Mouse (Mus musculus): Measurements from ENCODE around the gene Tmem72.

The Tmem72 gene

GRCm38 (mm10) chr6:116677321-116677720 is 39.4 kb downstream of the Tmem72 start:
- no peak for DNase-seq

GRCm38 (mm10) chr6:116676355-116676913 is 40.3 kb downstream of the Tmem72 start:
- DNase-seq = no peak

- DNase-seq = no peak
Observed at GRCm38 (mm10) chr6:116674283-116674886, 42.3 kb downstream of the Tmem72 start.

- DNase-seq = peak; percentile 70
Observed at GRCm38 (mm10) chr6:116673471-116674282, 43.0 kb downstream of the Tmem72 start, which contains the start of gene Rassf4. TSS of gene Rassf4 (minus strand) at chr6:116673952.

GRCm38 (mm10) chr6:116672349-116672748 is 44.4 kb downstream of the Tmem72 start:
- DNase-seq = no peak

GRCm38 (mm10) chr6:116671768-116672167 is 44.9 kb downstream of the Tmem72 start:
- DNase-seq = no peak

- DNase-seq = no peak
Observed at GRCm38 (mm10) chr6:116671031-116671430, 45.7 kb downstream of the Tmem72 start.

- DNase-seq = no peak
Observed at GRCm38 (mm10) chr6:116670144-116670543, 46.6 kb downstream of the Tmem72 start.

- DNase-seq = no peak
Observed at GRCm38 (mm10) chr6:116668682-116669470, 47.8 kb downstream of the Tmem72 start.

GRCm38 (mm10) chr6:116667382-116667781 is 49.3 kb downstream of the Tmem72 start:
- no peak for DNase-seq

- DNase-seq = no peak
Observed at GRCm38 (mm10) chr6:116666892-116667291, 49.8 kb downstream of the Tmem72 start.

GRCm38 (mm10) chr6:116666085-116666750 is 50.5 kb downstream of the Tmem72 start:
- DNase-seq = no peak

- DNase-seq = no peak
Observed at GRCm38 (mm10) chr6:116664830-116665229, 51.9 kb downstream of the Tmem72 start.

- DNase-seq = no peak
Observed at GRCm38 (mm10) chr6:116664031-116664430, 52.7 kb downstream of the Tmem72 start.

GRCm38 (mm10) chr6:116663364-116663763 is 53.3 kb downstream of the Tmem72 start:
- no peak for DNase-seq

- no peak for DNase-seq
Observed at GRCm38 (mm10) chr6:116653684-116654454, 62.8 kb downstream of the Tmem72 start.

- DNase-seq = no peak
Observed at GRCm38 (mm10) chr6:116653191-116653590, 63.5 kb downstream of the Tmem72 start.

- peak; percentile 59 for DNase-seq
Observed at GRCm38 (mm10) chr6:116651437-116652118, 65.1 kb downstream of the Tmem72 start.

GRCm38 (mm10) chr6:116650406-116650805 is 66.3 kb downstream of the Tmem72 start, which contains the start of gene Depp1:
TSS of gene Depp1 (plus strand) at chr6:116650609.
- DNase-seq = peak; percentile 89

- DNase-seq = no peak
Observed at GRCm38 (mm10) chr6:116649811-116650210, 66.9 kb downstream of the Tmem72 start.

GRCm38 (mm10) chr6:116647763-116648162 is 69.0 kb downstream of the Tmem72 start:
- DNase-seq = peak; percentile 74
